8 mouse cellular contexts compared by ENCODE assay signal in the genomic region with DNA sequence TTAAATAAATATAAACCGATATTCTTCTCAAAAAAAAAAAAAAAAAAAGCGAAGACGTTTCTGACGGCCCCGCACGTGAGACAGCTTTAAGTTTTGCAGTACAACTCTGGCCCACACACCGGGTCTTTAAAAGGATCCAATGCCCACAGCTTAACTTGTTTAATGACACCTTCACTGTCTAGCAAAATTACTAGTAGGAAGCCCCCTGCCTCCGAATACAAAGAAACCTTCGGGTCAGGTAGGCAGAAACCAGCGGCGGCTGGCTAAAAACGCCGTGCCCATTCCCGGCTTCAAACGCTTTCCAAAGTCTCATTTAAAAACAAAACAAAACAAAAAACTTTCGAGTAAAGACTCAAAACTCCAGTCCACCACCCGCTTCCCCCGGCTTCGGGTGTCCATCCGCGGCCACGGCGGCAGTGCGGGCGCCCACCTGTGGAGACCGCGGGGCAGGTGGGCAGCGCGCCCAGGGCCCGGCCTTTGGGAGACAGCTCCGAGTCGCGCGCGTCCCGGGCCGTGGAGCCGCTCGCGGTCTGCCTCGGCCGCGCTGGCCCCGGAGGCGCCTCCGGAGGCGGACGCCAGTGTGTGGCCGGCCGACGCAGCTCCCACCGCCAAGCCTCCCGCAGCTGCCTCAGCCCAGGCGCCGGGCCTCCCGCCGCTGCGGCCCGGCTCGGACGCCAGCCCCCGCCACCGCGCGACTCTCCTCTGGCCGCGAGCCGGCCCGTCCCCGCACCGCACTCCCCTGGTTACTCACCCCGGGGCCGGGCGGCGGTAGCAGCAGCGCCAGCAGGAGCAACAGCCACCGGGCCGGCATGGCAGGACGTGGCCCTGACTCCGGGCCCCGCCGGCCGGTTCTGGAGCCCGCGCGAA. TPM values are rescaled to one million over a fixed set of nuclear protein-coding genes. Genes with fewer than 3 reads are reported as not detected.
DNase-seq lines count a peak whose midpoint lies in the region; ATAC-seq and TF ChIP-seq lines count a peak whose summit lies in the region.

No protein-coding gene starts in this region.

- TF ChIP-seq CTCF in thymus, adult 2 months (IDR thresholded peaks at IDR 0.05; ENCODE audit: borderline replicate concordance, control insufficient read depth, extremely low read depth, insufficient read depth, low read length, poor library complexity), result no peak

- H3K27ac ChIP-seq in thymus, adult 2 months (ENCODE audit: control insufficient read depth, insufficient read depth, low read length), result no peak overlapping the region
- H3K27ac ChIP-seq in kidney, embryonic 15.5 days, result peak overlapping the region; percentile 94
- H3K27ac ChIP-seq in macrophage, result peak overlapping the region; percentile 51

- ATAC-seq in kidney, embryonic 15.5 days (replicated peaks; ENCODE audit: low FRiP score), result peak; percentile 83

- H3K4me2 ChIP-seq in kidney, embryonic 15.5 days, result peak overlapping the region; percentile 84

- no peak for TF ChIP-seq POLR2A in thymus, adult 2 months (IDR thresholded peaks at IDR 0.05; ENCODE audit: control insufficient read depth, extremely low read depth, insufficient read depth, low read length, poor library complexity)

- peaks cover 50% of the 10 kb centered on the region for H3K79me2 ChIP-seq in macrophage (ENCODE audit: inconsistent target)

- H3K9me3 ChIP-seq in kidney, embryonic 15.5 days (replicated peaks), result no peaks in the 10 kb centered on the region

- peaks cover 9% of the 10 kb centered on the region for H3K4me1 ChIP-seq in thymus, adult 2 months (replicated peaks; ENCODE audit: control insufficient read depth, insufficient read depth, low read length)
- H3K4me1 ChIP-seq in kidney, embryonic 15.5 days, result peaks cover 31% of the 10 kb centered on the region

- peak overlapping the region; percentile 61 for H3K4me3 ChIP-seq in thymus, adult 2 months (ENCODE audit: control insufficient read depth, insufficient read depth, low read length)
- peak overlapping the region; percentile 98 for H3K4me3 ChIP-seq in kidney, embryonic 15.5 days (replicated peaks)
- peak overlapping the region; percentile 58 for H3K4me3 ChIP-seq in macrophage (ENCODE audit: inconsistent target)

- H3K36me3 ChIP-seq in thymus, adult 2 months (ENCODE audit: control insufficient read depth, insufficient read depth, low read length), result no peaks in the 10 kb centered on the region
- no peaks in the 10 kb centered on the region for H3K36me3 ChIP-seq in kidney, embryonic 15.5 days
- H3K36me3 ChIP-seq in macrophage (ENCODE audit: inconsistent target), result no peaks in the 10 kb centered on the region

- under 1% methylated on average over 82 of the region's 86 CpGs for WGBS in thymus, adult 2 months
- WGBS in kidney, embryonic 15.5 days, result under 1% methylated on average over 85 of the region's 86 CpGs
- WGBS in macrophage (ENCODE audit: missing documents), result under 1% methylated on average over 78 of the region's 86 CpGs

- peak; percentile 15 for DNase-seq in thymus, adult 2 months
- DNase-seq in thymus, postnatal 4 days, result no peak
- peak; percentile 32 for DNase-seq in c-Kit-negative CD71-positive TER-119-positive erythroid progenitor cells, embryonic 14.5 days (ENCODE audit: low read depth, low spot score)
- peak; percentile 76 for DNase-seq in gastrocnemius, postnatal 10 days
- no peak for DNase-seq in Muller cell, postnatal 12 days (ENCODE audit: inconsistent ontology term)
- no peak for DNase-seq in frontal cortex, postnatal 14 days (ENCODE audit: low spot score in 2 of 2)

- peaks cover 3% of the 10 kb centered on the region; the same call in 1 of the 2 replicates for H3K27me3 ChIP-seq in thymus, adult 2 months (ENCODE audit: control insufficient read depth, insufficient read depth, low read length)
- H3K27me3 ChIP-seq in kidney, embryonic 15.5 days, result no peaks in the 10 kb centered on the region

- H3K9ac ChIP-seq in kidney, embryonic 15.5 days, result peak overlapping the region; percentile 91

RNA-seq across cellular contexts. Expression of a gene that starts 0.6 kb away (rescaled TPM):
- polyA plus RNA-seq in thymus, adult 2 months (2012; rRNA removed), result 18.1 and 21.9 TPM in 2 replicates
- total RNA-seq in gastrocnemius, postnatal 10 days (2021), result 1 to 10 TPM; 5.0 to 7.5 TPM
- 6.6 and 7.0 TPM in 2 replicates for polyA plus RNA-seq in kidney, embryonic 15.5 days (2015; fragmentation: Nextera tagmentation; extraction: Ambion mirVana)
- total RNA-seq in macrophage (2018; cell fraction: chromatin; rRNA removed), result 100 to 1,000 TPM; 107 to 506 (median 204) TPM
- 10 to 100 TPM; 25.3 to 66.2 (median 31.2) TPM for total RNA-seq in macrophage (2018; cell fraction: cytosol; rRNA removed)
- 100 to 1,000 TPM in 24 of 26 experiments, 10 to 100 TPM in 2; 74.2 to 310 (median 147) TPM for total RNA-seq in macrophage (2018; cell fraction: nucleus; rRNA removed)
- polyA plus RNA-seq in macrophage (2018), result 17.0 to 28.6 TPM (median 18.0 TPM) in 3 replicates

Comparison
In these comparisons a context has a peak if more than half of its experiments do, and no peak if none do; other contexts are left out.
1. DNase-seq: peak in thymus, adult 2 months (single experiment), c-Kit-negative CD71-positive TER-119-positive erythroid progenitor cells, embryonic 14.5 days (single experiment) and gastrocnemius, postnatal 10 days (single experiment); none in thymus, postnatal 4 days (single experiment), Muller cell, postnatal 12 days (single experiment) and frontal cortex, postnatal 14 days (0 of 2).
2. Peak in every context shown above with its lines, with median percentiles within 50 percentile points of each other: H3K4me3 ChIP-seq.